Mouse (Mus musculus): Measurements from ENCODE around the gene Pdlim5. TPM values are rescaled to one million over a fixed set of nuclear protein-coding genes. Genes with fewer than 3 reads are reported as not detected.

The Pdlim5 gene
- polyA plus RNA-seq, 1 experiment = 1.1 TPM

GRCm38 (mm10) chr3:142279011-142279410 is 116.5 kb downstream of the Pdlim5 start:
- no peaks in the 10 kb centered on the region for H3K9me3 ChIP-seq (ENCODE audit: control insufficient read depth, low read length)
- peaks cover 27% of the 10 kb centered on the region for H3K4me1 ChIP-seq (ENCODE audit: control insufficient read depth)
- H3K27me3 ChIP-seq (ENCODE audit: control insufficient read depth) = no peaks in the 10 kb centered on the region
- H3K4me3 ChIP-seq (replicated peaks) = no peak overlapping the region
- TF ChIP-seq GATA1 (IDR thresholded peaks at IDR 0.05; ENCODE audit: low read length) = no peak
- no peak for TF ChIP-seq TAL1 (IDR thresholded peaks at IDR 0.05; ENCODE audit: low read length)
- no peaks in the 10 kb centered on the region; the same call in 1 of the 2 replicates for H3K36me3 ChIP-seq (ENCODE audit: control insufficient read depth)

GRCm38 (mm10) chr3:142276506-142276905 is 119.0 kb downstream of the Pdlim5 start:
- H3K4me3 ChIP-seq (replicated peaks) = no peak overlapping the region
- peaks cover 18% of the 10 kb centered on the region for H3K4me1 ChIP-seq (ENCODE audit: control insufficient read depth)
- no peaks in the 10 kb centered on the region for H3K27me3 ChIP-seq (ENCODE audit: control insufficient read depth)
- no peaks in the 10 kb centered on the region for H3K9me3 ChIP-seq (ENCODE audit: control insufficient read depth, low read length)
- H3K36me3 ChIP-seq (ENCODE audit: control insufficient read depth) = no peaks in the 10 kb centered on the region; the same call in 1 of the 2 replicates
- TF ChIP-seq GATA1 (IDR thresholded peaks at IDR 0.05; ENCODE audit: low read length) = no peak
- no peak for TF ChIP-seq TAL1 (IDR thresholded peaks at IDR 0.05; ENCODE audit: low read length)

- H3K4me3 ChIP-seq (replicated peaks) = no peak overlapping the region
- no peaks in the 10 kb centered on the region for H3K27me3 ChIP-seq (ENCODE audit: control insufficient read depth)
- peaks cover 5% of the 10 kb centered on the region for H3K4me1 ChIP-seq (ENCODE audit: control insufficient read depth)
- no peaks in the 10 kb centered on the region for H3K9me3 ChIP-seq (ENCODE audit: control insufficient read depth, low read length)
- H3K36me3 ChIP-seq (ENCODE audit: control insufficient read depth) = no peaks in the 10 kb centered on the region; the same call in 1 of the 2 replicates
- TF ChIP-seq GATA1 (IDR thresholded peaks at IDR 0.05; ENCODE audit: low read length) (no peak), TAL1 (IDR thresholded peaks at IDR 0.05; ENCODE audit: low read length) (no peak)
These were observed 120.5 kb downstream of the Pdlim5 start for GRCm38 (mm10) chr3:142274993-142275392.

GRCm38 (mm10) chr3:142274451-142274850 is 121.0 kb downstream of the Pdlim5 start:
- Histone ChIP-seq H3K4me1 (ENCODE audit: control insufficient read depth) (peaks cover 5% of the 10 kb centered on the region), H3K27me3 (ENCODE audit: control insufficient read depth) (no peaks in the 10 kb centered on the region), H3K4me3 (replicated peaks) (no peak overlapping the region), H3K36me3 (ENCODE audit: control insufficient read depth) (no peaks in the 10 kb centered on the region; the same call in 1 of the 2 replicates), H3K9me3 (ENCODE audit: control insufficient read depth, low read length) (no peaks in the 10 kb centered on the region)
- no peak for TF ChIP-seq TAL1 (IDR thresholded peaks at IDR 0.05; ENCODE audit: low read length)
- TF ChIP-seq GATA1 (IDR thresholded peaks at IDR 0.05; ENCODE audit: low read length) = no peak

GRCm38 (mm10) chr3:142273265-142273664 is 122.2 kb downstream of the Pdlim5 start:
- Histone ChIP-seq H3K27me3 (ENCODE audit: control insufficient read depth) (no peaks in the 10 kb centered on the region), H3K36me3 (ENCODE audit: control insufficient read depth) (no peaks in the 10 kb centered on the region; the same call in 1 of the 2 replicates), H3K4me1 (ENCODE audit: control insufficient read depth) (no peaks in the 10 kb centered on the region), H3K4me3 (replicated peaks) (no peak overlapping the region), H3K9me3 (ENCODE audit: control insufficient read depth, low read length) (no peaks in the 10 kb centered on the region)
- TF ChIP-seq GATA1 (IDR thresholded peaks at IDR 0.05; ENCODE audit: low read length) (no peak), TAL1 (IDR thresholded peaks at IDR 0.05; ENCODE audit: low read length) (no peak)

- Histone ChIP-seq H3K4me1 (ENCODE audit: control insufficient read depth) (no peaks in the 10 kb centered on the region), H3K27me3 (ENCODE audit: control insufficient read depth) (no peaks in the 10 kb centered on the region), H3K36me3 (ENCODE audit: control insufficient read depth) (no peaks in the 10 kb centered on the region; the same call in 1 of the 2 replicates), H3K9me3 (ENCODE audit: control insufficient read depth, low read length) (no peaks in the 10 kb centered on the region), H3K4me3 (replicated peaks) (no peak overlapping the region)
- no peak for TF ChIP-seq GATA1 (IDR thresholded peaks at IDR 0.05; ENCODE audit: low read length)
These were observed 139.1 kb downstream of the Pdlim5 start for GRCm38 (mm10) chr3:142256371-142256770.

GRCm38 (mm10) chr3:142252086-142252485 is 143.4 kb downstream of the Pdlim5 start:
- H3K9me3 ChIP-seq (ENCODE audit: control insufficient read depth, low read length) = no peaks in the 10 kb centered on the region
- no peaks in the 10 kb centered on the region for H3K27me3 ChIP-seq (ENCODE audit: control insufficient read depth)
- no peak overlapping the region for H3K4me3 ChIP-seq (replicated peaks)
- TF ChIP-seq TAL1 (IDR thresholded peaks at IDR 0.05; ENCODE audit: low read length) (no peak), GATA1 (IDR thresholded peaks at IDR 0.05; ENCODE audit: low read length) (no peak)
- no peaks in the 10 kb centered on the region for H3K4me1 ChIP-seq (ENCODE audit: control insufficient read depth)
- H3K36me3 ChIP-seq (ENCODE audit: control insufficient read depth) = no peaks in the 10 kb centered on the region

GRCm38 (mm10) chr3:142249458-142249857 is 146.0 kb downstream of the Pdlim5 start:
- no peaks in the 10 kb centered on the region for H3K27me3 ChIP-seq (ENCODE audit: control insufficient read depth)
- no peaks in the 10 kb centered on the region for H3K9me3 ChIP-seq (ENCODE audit: control insufficient read depth, low read length)
- H3K36me3 ChIP-seq (ENCODE audit: control insufficient read depth) = no peaks in the 10 kb centered on the region; the same call in 1 of the 2 replicates
- no peak for TF ChIP-seq TAL1 (IDR thresholded peaks at IDR 0.05; ENCODE audit: low read length)
- no peak for TF ChIP-seq GATA1 (IDR thresholded peaks at IDR 0.05; ENCODE audit: low read length)
- H3K4me1 ChIP-seq (ENCODE audit: control insufficient read depth) = no peaks in the 10 kb centered on the region
- no peak overlapping the region for H3K4me3 ChIP-seq (replicated peaks)

GRCm38 (mm10) chr3:142243263-142243662 is 152.2 kb downstream of the Pdlim5 start:
- Histone ChIP-seq H3K9me3 (ENCODE audit: control insufficient read depth, low read length) (no peaks in the 10 kb centered on the region), H3K4me3 (replicated peaks) (no peak overlapping the region), H3K4me1 (ENCODE audit: control insufficient read depth) (no peaks in the 10 kb centered on the region), H3K27me3 (ENCODE audit: control insufficient read depth) (no peaks in the 10 kb centered on the region), H3K36me3 (ENCODE audit: control insufficient read depth) (no peaks in the 10 kb centered on the region; the same call in 1 of the 2 replicates)
- TF ChIP-seq GATA1 (IDR thresholded peaks at IDR 0.05; ENCODE audit: low read length) (no peak), TAL1 (IDR thresholded peaks at IDR 0.05; ENCODE audit: low read length) (no peak)

- H3K36me3 ChIP-seq (ENCODE audit: control insufficient read depth) = no peaks in the 10 kb centered on the region
- H3K9me3 ChIP-seq (ENCODE audit: control insufficient read depth, low read length) = no peaks in the 10 kb centered on the region
- no peaks in the 10 kb centered on the region for H3K27me3 ChIP-seq (ENCODE audit: control insufficient read depth)
- H3K4me1 ChIP-seq (ENCODE audit: control insufficient read depth) = no peaks in the 10 kb centered on the region
- TF ChIP-seq GATA1 (IDR thresholded peaks at IDR 0.05; ENCODE audit: low read length) (no peak), TAL1 (IDR thresholded peaks at IDR 0.05; ENCODE audit: low read length) (no peak)
- H3K4me3 ChIP-seq (replicated peaks) = no peak overlapping the region
These were observed 156.2 kb downstream of the Pdlim5 start for GRCm38 (mm10) chr3:142239298-142239697.

Data from erythroblast, embryonic 14.5 days (primary cell).